In genomic region chr3:90101673-90102072, GRCm38 (mm10) we compare ENCODE assay signal across 28 mouse cellular contexts. TPM values are rescaled to one million over a fixed set of nuclear protein-coding genes. Genes with fewer than 3 reads are reported as not detected.
A peak's percentile ranks its signal among the peaks of the same experiment; 100 is the strongest.
DNase-seq lines count a peak whose midpoint lies in the region; ATAC-seq lines count a peak whose summit lies in the region.
"Had no signal": no experiment of that assay in that cellular context is flagged by ENCODE, and none has a peak within 500 bp of the region (broad histone marks: within the 10 kb centered on the region; RNA-seq: fewer than 3 reads in every experiment).

No protein-coding gene starts in this region.

- no peak overlapping the region for H3K4me2 ChIP-seq in heart, embryonic 11.5 days
- H3K4me2 ChIP-seq: forebrain, embryonic 13.5 days; heart, embryonic 12.5 days; heart, embryonic 15.5 days; hindbrain, embryonic 14.5 days; intestine, embryonic 15.5 days had no signal

- no peak overlapping the region for H3K9ac ChIP-seq in heart, embryonic 11.5 days (ENCODE audit: low read depth, low read length)
- H3K9ac ChIP-seq: forebrain, embryonic 13.5 days; heart, embryonic 12.5 days; heart, embryonic 15.5 days; hindbrain, embryonic 14.5 days; intestine, embryonic 15.5 days had no signal

- H3K9me3 ChIP-seq in heart, embryonic 11.5 days (replicated peaks; ENCODE audit: control insufficient read depth, low read length) = no peaks in the 10 kb centered on the region
- no peaks in the 10 kb centered on the region for H3K9me3 ChIP-seq in hindbrain, embryonic 10.5 days
- H3K9me3 ChIP-seq: forebrain, embryonic 10.5 days; forebrain, embryonic 13.5 days; G1E; heart, embryonic 12.5 days; heart, embryonic 15.5 days; intestine, embryonic 15.5 days had no signal

- H3K27ac ChIP-seq in heart, embryonic 11.5 days (ENCODE audit: low read depth, low read length) = no peak overlapping the region
- no peak overlapping the region for H3K27ac ChIP-seq in hindbrain, embryonic 10.5 days
- H3K27ac ChIP-seq: forebrain, embryonic 10.5 days; forebrain, embryonic 13.5 days; heart, embryonic 15.5 days; hindbrain, embryonic 14.5 days; hindbrain, postnatal 0 days; intestine, embryonic 15.5 days had no signal

- ATAC-seq in CD4-positive, CD25-positive, alpha-beta regulatory T cell, adult 4 months = peak; percentile 84
- ATAC-seq in common myeloid progenitor, adult 5-6 weeks (replicated peaks; ENCODE audit: low read depth, poor library complexity, severe bottlenecking) = 0 out of 2 replicates have a peak, but pooled peaks have one; percentile 29
- 0 out of 2 replicates have a peak, but pooled peaks have one; percentile 23 for ATAC-seq in megakaryocyte progenitor cell, adult 5-6 weeks (replicated peaks; ENCODE audit: poor library complexity)
- no peak for ATAC-seq in heart, embryonic 11.5 days (replicated peaks; ENCODE audit: insufficient number of reproducible peaks, low FRiP score, low TSS enrichment)
- ATAC-seq: forebrain, embryonic 13.5 days; forebrain, embryonic 16.5 days; hindbrain, postnatal 0 days had no signal

- no peak overlapping the region for H3K4me3 ChIP-seq in heart, embryonic 11.5 days (ENCODE audit: low read depth, low read length)
- no peak overlapping the region for H3K4me3 ChIP-seq in hindbrain, embryonic 10.5 days
- H3K4me3 ChIP-seq: forebrain, embryonic 10.5 days; forebrain, embryonic 13.5 days; heart, embryonic 12.5 days; heart, embryonic 15.5 days; intestine, embryonic 15.5 days had no signal

- peaks cover 11% of the 10 kb centered on the region for H3K36me3 ChIP-seq in heart, embryonic 11.5 days (ENCODE audit: control insufficient read depth, insufficient read depth, low read length)
- peaks cover 66% of the 10 kb centered on the region for H3K36me3 ChIP-seq in hindbrain, embryonic 10.5 days

- DNase-seq in CD4-positive helper T cell, adult 2 months (ENCODE audit: low read depth, low spot score) = peak; percentile 35
- no peak for DNase-seq in adrenal gland, adult 2 months
- no peak for DNase-seq in hindbrain, embryonic 10.5 days (ENCODE audit: low spot score)
- DNase-seq in kidney, postnatal 36 days = no peak
- DNase-seq: adrenal gland, adult 8-10 months; adrenal gland, postnatal 25 days; cerebellum, adult 11-12 months; cerebellum, adult 8-10 months; cerebellum, postnatal 10 days; cerebellum, postnatal 36 days; gastrocnemius, postnatal 10 days; gastrocnemius, postnatal 36 days; heart, postnatal 10 days; heart, postnatal 36 days had no signal

- no peaks in the 10 kb centered on the region for H3K27me3 ChIP-seq in heart, embryonic 11.5 days (ENCODE audit: control insufficient read depth, insufficient read depth, low read length)
- no peaks in the 10 kb centered on the region for H3K27me3 ChIP-seq in hindbrain, embryonic 10.5 days (ENCODE audit: insufficient read depth, poor library complexity, severe bottlenecking)
- H3K27me3 ChIP-seq: CH12.LX; forebrain, embryonic 13.5 days; heart, embryonic 12.5 days; heart, embryonic 15.5 days; intestine, embryonic 15.5 days had no signal

- no peaks in the 10 kb centered on the region for H3K4me1 ChIP-seq in heart, embryonic 11.5 days (ENCODE audit: control insufficient read depth, insufficient read depth, low read length)
- no peaks in the 10 kb centered on the region for H3K4me1 ChIP-seq in hindbrain, embryonic 10.5 days (replicated peaks)
- H3K4me1 ChIP-seq: forebrain, embryonic 10.5 days; forebrain, embryonic 13.5 days; heart, embryonic 12.5 days; heart, embryonic 15.5 days; intestine, embryonic 15.5 days had no signal

- 90% methylated on average over 2 of the region's 2 CpGs for WGBS in heart, embryonic 11.5 days (ENCODE audit: insufficient replicate concordance)
- 96% methylated on average over 2 of the region's 2 CpGs for WGBS in hindbrain, embryonic 10.5 days

RNA-seq across cellular contexts. Expression of gene Nup210l, which starts 2.3 kb away (rescaled TPM):
- polyA plus RNA-seq in CD4-positive, CD25-positive, alpha-beta regulatory T cell, adult 4 months (2017; shearing (Covaris generic)) = under 1 TPM; 0.27 to 0.58 TPM
- 0.27 and 0.39 TPM in 2 replicates for total RNA-seq in common myeloid progenitor, adult 5-6 weeks (2017)
- 0.90 and 0.99 TPM in 2 replicates for total RNA-seq in megakaryocyte progenitor cell, adult 5-6 weeks (2015)
- total RNA-seq in megakaryocyte progenitor cell, adult 5-6 weeks (2017) = 0.47 and 0.71 TPM in 2 replicates
- polyA plus RNA-seq in heart, embryonic 11.5 days (2014; fragmentation: Nextera tagmentation; extraction: Ambion mirVana) = 0.60 and 0.61 TPM in 2 replicates
- under 1 TPM; 0.63 to 0.66 TPM for total RNA-seq in adrenal gland, adult 2 months (2021)
- 0.26 TPM in 2 replicates for polyA plus RNA-seq in adrenal gland, adult 2 months (2012; rRNA removed)
- 0.50 and 0.56 TPM in 2 replicates for polyA plus RNA-seq in hindbrain, embryonic 10.5 days (2016; fragmentation: Nextera tagmentation; extraction: Ambion mirVana)
- polyA plus RNA-seq: G1E had no signal

RNA-seq across cellular contexts. Expression of gene Tpm3, which starts 29.2 kb away (rescaled TPM):
- polyA plus RNA-seq in CD4-positive, CD25-positive, alpha-beta regulatory T cell, adult 4 months (2017; shearing (Covaris generic)) = 1,000 to 10,000 TPM in 1 of 2 experiments, 100 to 1,000 TPM in 1; 868 to 1,085 TPM
- total RNA-seq in common myeloid progenitor, adult 5-6 weeks (2017) = 718 and 782 TPM in 2 replicates
- 515 and 516 TPM in 2 replicates for total RNA-seq in megakaryocyte progenitor cell, adult 5-6 weeks (2015)
- total RNA-seq in megakaryocyte progenitor cell, adult 5-6 weeks (2017) = 880 and 886 TPM in 2 replicates
- 352 and 354 TPM in 2 replicates for polyA plus RNA-seq in heart, embryonic 11.5 days (2014; fragmentation: Nextera tagmentation; extraction: Ambion mirVana)
- 100 to 1,000 TPM; 198 to 209 TPM for total RNA-seq in adrenal gland, adult 2 months (2021)
- 44.8 and 86.7 TPM in 2 replicates for polyA plus RNA-seq in adrenal gland, adult 2 months (2012; rRNA removed)
- 541 and 592 TPM in 2 replicates for polyA plus RNA-seq in hindbrain, embryonic 10.5 days (2016; fragmentation: Nextera tagmentation; extraction: Ambion mirVana)

RNA-seq across cellular contexts. Expression of gene Ubap2l, which starts 49.2 kb away (rescaled TPM):
- 100 to 1,000 TPM; 226 to 315 TPM for polyA plus RNA-seq in CD4-positive, CD25-positive, alpha-beta regulatory T cell, adult 4 months (2017; shearing (Covaris generic))
- total RNA-seq in common myeloid progenitor, adult 5-6 weeks (2017) = 180 and 186 TPM in 2 replicates
- total RNA-seq in megakaryocyte progenitor cell, adult 5-6 weeks (2015) = 187 and 189 TPM in 2 replicates
- 94.2 and 145 TPM in 2 replicates for total RNA-seq in megakaryocyte progenitor cell, adult 5-6 weeks (2017)
- polyA plus RNA-seq in heart, embryonic 11.5 days (2014; fragmentation: Nextera tagmentation; extraction: Ambion mirVana) = 186 and 195 TPM in 2 replicates
- total RNA-seq in adrenal gland, adult 2 months (2021) = 100 to 1,000 TPM; 148 to 181 TPM
- 96.4 and 103 TPM in 2 replicates for polyA plus RNA-seq in adrenal gland, adult 2 months (2012; rRNA removed)
- polyA plus RNA-seq in hindbrain, embryonic 10.5 days (2016; fragmentation: Nextera tagmentation; extraction: Ambion mirVana) = 199 and 208 TPM in 2 replicates

RNA-seq across cellular contexts. Expression of gene 4933434E20Rik, which starts 50.2 kb away (rescaled TPM):
- polyA plus RNA-seq in CD4-positive, CD25-positive, alpha-beta regulatory T cell, adult 4 months (2017; shearing (Covaris generic)) = 100 to 1,000 TPM; 371 to 424 TPM
- total RNA-seq in common myeloid progenitor, adult 5-6 weeks (2017) = 28.8 and 34.0 TPM in 2 replicates
- total RNA-seq in megakaryocyte progenitor cell, adult 5-6 weeks (2015) = 54.6 and 65.9 TPM in 2 replicates
- 36.0 and 42.3 TPM in 2 replicates for total RNA-seq in megakaryocyte progenitor cell, adult 5-6 weeks (2017)
- 158 and 165 TPM in 2 replicates for polyA plus RNA-seq in heart, embryonic 11.5 days (2014; fragmentation: Nextera tagmentation; extraction: Ambion mirVana)
- total RNA-seq in adrenal gland, adult 2 months (2021) = 100 to 1,000 TPM in 1 of 2 experiments, 10 to 100 TPM in 1; 80.8 to 100 TPM
- 13.8 and 14.8 TPM in 2 replicates for polyA plus RNA-seq in adrenal gland, adult 2 months (2012; rRNA removed)
- 219 and 222 TPM in 2 replicates for polyA plus RNA-seq in hindbrain, embryonic 10.5 days (2016; fragmentation: Nextera tagmentation; extraction: Ambion mirVana)
